ENCODE assay signal across 25 mouse cellular contexts in the genomic region with DNA sequence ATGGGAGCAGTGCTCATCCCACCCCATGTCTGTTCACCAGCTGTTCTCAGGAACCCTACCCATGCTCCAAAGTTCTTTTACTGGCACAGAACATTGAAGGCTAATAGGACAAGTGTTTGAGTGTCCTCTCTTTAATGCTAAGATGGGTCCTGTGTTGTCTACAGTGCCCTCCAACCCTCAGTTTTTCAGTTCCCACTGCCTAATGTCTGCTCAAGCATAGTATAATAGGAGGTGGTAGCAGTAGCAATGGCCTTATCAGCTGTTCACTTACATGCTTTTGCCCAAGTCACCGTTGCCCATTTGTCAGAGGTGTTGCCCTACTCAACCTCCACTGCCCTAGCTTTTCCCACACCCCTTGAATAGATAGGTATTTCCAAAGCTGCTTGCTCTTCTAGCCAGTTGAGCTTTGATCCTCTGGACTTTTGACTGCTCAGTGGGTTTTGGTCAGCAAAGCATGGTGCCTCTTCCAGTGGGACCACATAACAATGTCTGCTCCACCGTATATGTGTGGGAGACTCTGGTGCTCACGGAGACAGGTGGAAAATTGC.
"Had no signal": no experiment of that assay in that cellular context is flagged by ENCODE, and none has a peak within 500 bp of the region (broad histone marks: within the 10 kb centered on the region; RNA-seq: fewer than 3 reads in every experiment).

No protein-coding gene starts in this region.

- DNase-seq: gastrocnemius, postnatal 14 days; gastrocnemius, postnatal 36 days; heart, adult 18-20 months; heart, postnatal 14 days; heart, postnatal 36 days; kidney, adult 11 months; kidney, adult 2 months; kidney, adult 9 months; kidney, postnatal 14 days; kidney, postnatal 36 days; layer of hippocampus, adult 9-11 months; layer of hippocampus, postnatal 36 days; left cerebral cortex, postnatal 4 days; liver, embryonic 13.5 days had no signal

- H3K4me3 ChIP-seq: heart, embryonic 13.5 days; heart, embryonic 15.5 days; hindbrain, embryonic 13.5 days; hindbrain, embryonic 15.5 days; kidney, embryonic 15.5 days; limb, embryonic 13.5 days; limb, embryonic 15.5 days; liver, embryonic 13.5 days had no signal

- H3K4me2 ChIP-seq: heart, embryonic 11.5 days; heart, embryonic 13.5 days; heart, embryonic 15.5 days; hindbrain, embryonic 13.5 days; hindbrain, embryonic 15.5 days; kidney, embryonic 15.5 days; limb, embryonic 13.5 days; limb, embryonic 15.5 days; liver, embryonic 13.5 days had no signal

- ATAC-seq: hindbrain, postnatal 0 days; intestine, embryonic 16.5 days had no signal

- H3K9ac ChIP-seq: heart, embryonic 13.5 days; heart, embryonic 15.5 days; hindbrain, embryonic 13.5 days; hindbrain, embryonic 15.5 days; kidney, embryonic 15.5 days; limb, embryonic 13.5 days; limb, embryonic 15.5 days; liver, embryonic 13.5 days had no signal

- H3K27me3 ChIP-seq: heart, embryonic 13.5 days; heart, embryonic 15.5 days; hindbrain, embryonic 13.5 days; hindbrain, embryonic 15.5 days; kidney, embryonic 15.5 days; limb, embryonic 13.5 days; limb, embryonic 15.5 days; liver, embryonic 13.5 days had no signal

- H3K27ac ChIP-seq: heart, embryonic 13.5 days; heart, embryonic 15.5 days; hindbrain, embryonic 13.5 days; hindbrain, embryonic 15.5 days; hindbrain, postnatal 0 days; kidney, embryonic 15.5 days; kidney, postnatal 0 days; limb, embryonic 13.5 days; limb, embryonic 15.5 days; liver, embryonic 13.5 days had no signal

- H3K4me1 ChIP-seq: heart, embryonic 13.5 days; heart, embryonic 15.5 days; hindbrain, embryonic 13.5 days; hindbrain, embryonic 15.5 days; kidney, embryonic 15.5 days; limb, embryonic 13.5 days; limb, embryonic 15.5 days had no signal

- H3K9me3 ChIP-seq: heart, embryonic 13.5 days; heart, embryonic 15.5 days; hindbrain, embryonic 13.5 days; hindbrain, embryonic 15.5 days; kidney, embryonic 15.5 days; limb, embryonic 13.5 days; limb, embryonic 15.5 days; liver, embryonic 13.5 days had no signal
